Mouse (Mus musculus): Measurements from ENCODE around the gene Bach2.

Bach2 gene

GRCm38 (mm10) chr4:32579850-32580249 lies 341.2 kb downstream of the Bach2 start:
- no peak for DNase-seq

DNA sequence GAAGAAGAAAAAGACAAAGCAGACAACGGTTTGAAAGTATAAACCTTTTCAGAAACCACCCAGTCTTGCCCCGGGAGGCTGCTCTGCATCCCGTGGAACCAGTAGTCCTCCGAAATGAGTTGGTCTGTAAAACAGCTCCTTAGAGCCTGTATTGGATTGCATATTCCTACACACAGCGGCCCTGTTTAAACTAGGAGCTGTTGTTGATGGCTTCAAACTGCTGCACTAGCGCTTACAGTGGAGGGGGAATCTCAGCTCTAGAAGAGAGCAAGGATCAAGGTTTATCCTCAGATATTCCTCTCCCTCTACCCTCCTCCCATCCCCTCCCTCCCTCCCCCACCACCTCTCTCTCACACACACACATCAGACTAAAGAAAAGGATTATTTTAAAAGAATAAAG lies 345.6 kb downstream of the Bach2 start:
- no peak for DNase-seq

GRCm38 (mm10) chr4:32586596-32586995 lies 348.0 kb downstream of the Bach2 start:
- peak; percentile 34 to 47 for DNase-seq

- DNase-seq: no peak
These were observed 348.9 kb downstream of the Bach2 start for GRCm38 (mm10) chr4:32587543-32587942.

GRCm38 (mm10) chr4:32588237-32588636 lies 349.6 kb downstream of the Bach2 start:
- DNase-seq: no peak

DNA sequence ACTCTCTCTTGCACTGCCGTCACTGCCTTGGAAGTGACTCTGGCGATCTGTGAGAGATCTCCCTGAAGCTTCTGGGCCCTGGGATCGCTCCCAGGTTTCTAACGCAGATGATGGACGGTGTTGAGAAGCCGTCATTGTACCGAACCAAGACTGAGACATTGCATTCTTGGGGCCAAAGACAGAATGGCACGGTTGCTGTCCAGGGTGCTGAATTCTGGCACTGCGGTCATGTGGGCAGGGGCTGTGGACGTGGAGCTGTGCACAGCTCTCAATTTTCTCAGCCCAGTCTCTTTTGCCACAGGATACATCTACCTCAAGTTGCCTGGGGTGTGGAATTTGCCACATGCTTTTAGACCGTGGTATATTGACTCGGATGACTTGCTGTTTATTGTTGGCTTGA lies 362.5 kb downstream of the Bach2 start:
- no peak for DNase-seq

GRCm38 (mm10) chr4:32602660-32603059 lies 364.1 kb downstream of the Bach2 start, which contains the start of gene Gja10:
Gene Gja10, minus strand, starts transcription at chr4:32602760.
- DNase-seq: no peak

DNA sequence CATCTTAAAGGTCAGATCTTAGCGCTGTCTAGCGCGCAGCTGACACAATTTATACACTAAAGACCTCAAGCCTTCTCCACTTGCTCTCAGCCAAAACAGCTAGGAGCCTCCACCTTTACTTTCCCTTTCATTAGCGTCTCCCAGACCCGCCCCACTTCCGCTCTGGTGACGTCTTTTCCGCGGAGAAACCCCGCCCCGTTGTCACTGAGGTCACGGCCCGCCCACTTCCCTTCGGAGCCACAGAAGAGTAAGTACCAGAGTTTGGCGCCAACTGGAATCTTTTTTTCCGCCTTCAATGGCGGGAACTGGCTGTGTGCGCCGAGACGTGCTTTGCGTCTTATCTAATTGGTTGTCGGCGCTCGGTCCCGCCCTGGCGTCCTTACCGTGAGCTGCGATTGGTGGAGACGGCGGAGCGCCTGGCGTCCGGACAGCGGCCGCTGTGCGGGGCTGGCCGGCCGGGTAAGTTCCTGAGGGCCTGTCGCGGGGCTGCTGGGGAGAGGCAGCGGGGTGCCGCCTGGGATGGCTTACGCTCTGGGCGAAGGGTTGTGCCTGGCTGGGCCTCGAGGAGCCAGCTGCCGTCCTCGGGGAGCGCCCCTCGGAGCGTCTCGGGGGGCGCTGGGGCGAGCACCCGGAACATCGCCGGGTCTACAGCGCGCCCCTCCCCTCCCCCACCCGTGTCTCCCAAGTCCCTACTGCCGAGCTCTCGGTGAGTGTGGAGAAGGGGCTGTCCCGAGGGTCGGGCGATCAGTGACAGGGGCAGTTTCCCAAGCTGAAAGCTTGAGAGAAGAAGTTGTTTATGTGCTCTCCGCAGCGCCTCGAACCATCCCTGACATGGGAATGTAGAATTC lies 376.7 kb downstream of the Bach2 start, which contains the start of gene Casp8ap2:
Casp8ap2 (plus strand) TSS at position 418 of the 848 bp plus-strand sequence.
- DNase-seq: peak; percentile 98 to 99

- no peak for DNase-seq
These were observed 383.0 kb downstream of the Bach2 start for GRCm38 (mm10) chr4:32621637-32622036.
